ENCODE assay signal across 10 mouse cellular contexts in the genomic region with DNA sequence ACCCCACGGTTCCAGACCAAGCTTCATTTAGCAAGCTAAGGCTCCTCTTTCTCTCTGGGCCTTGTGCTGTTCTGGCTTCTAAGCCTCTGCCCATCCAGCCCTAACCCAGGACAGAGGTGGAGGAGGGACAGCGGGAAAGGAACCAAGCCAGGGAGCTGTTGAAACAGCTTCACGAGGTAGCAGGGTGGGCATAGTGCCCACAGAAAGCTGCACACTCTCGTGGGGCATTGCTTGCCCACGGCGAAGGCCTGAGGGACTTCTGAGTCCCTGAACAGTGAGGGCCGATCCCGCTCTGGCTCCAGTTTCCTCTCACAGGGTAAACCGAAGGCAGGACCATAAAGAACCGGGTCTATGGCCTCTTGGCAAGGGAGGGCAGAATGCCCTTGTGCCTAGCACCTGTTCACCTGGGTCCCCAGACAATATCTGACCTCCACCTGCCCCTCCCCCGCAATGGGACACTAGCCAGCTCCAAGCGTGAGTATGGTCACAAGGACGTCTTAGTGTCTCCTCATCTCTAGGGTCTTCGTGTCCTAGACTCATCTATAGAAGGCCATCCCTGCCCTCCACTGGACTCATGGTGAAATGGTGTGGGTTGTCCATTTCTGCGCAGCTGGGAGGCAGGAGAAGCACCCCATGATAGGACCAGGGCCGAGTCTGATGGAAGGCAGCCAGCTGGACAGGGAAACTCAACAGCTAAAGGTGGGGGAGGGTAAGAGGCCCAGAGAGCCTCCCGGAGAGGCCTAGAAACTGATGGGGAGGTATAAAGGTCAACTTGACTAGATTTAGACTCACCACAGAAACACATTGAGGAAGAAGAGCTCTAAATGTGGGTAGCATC.
DNase-seq lines count a peak whose midpoint lies in the region; ATAC-seq and TF ChIP-seq lines count a peak whose summit lies in the region.
"Had no signal": no experiment of that assay in that cellular context is flagged by ENCODE, and none has a peak within 500 bp of the region (broad histone marks: within the 10 kb centered on the region; RNA-seq: fewer than 3 reads in every experiment).

No protein-coding gene starts in this region.

- H3K36me3 ChIP-seq in lung, embryonic 15.5 days = no peaks in the 10 kb centered on the region
- H3K36me3 ChIP-seq: liver, embryonic 15.5 days had no signal

- DNase-seq in adrenal gland, postnatal 10 days = peak; percentile 81
- no peak for DNase-seq in adrenal gland, adult 8-10 months
- no peak for DNase-seq in lung, adult 2 months
- peak; percentile 84 to 85 for DNase-seq in heart, postnatal 10 days
- peak; percentile 61 for DNase-seq in lung, postnatal 36 days
- DNase-seq in thymus, postnatal 4 days = no peak
- DNase-seq in left cerebral cortex, adult 2 months (ENCODE audit: extremely low spot score in 1 of 2, low spot score in 2 of 2) = no peak
- DNase-seq: spleen, adult 18-20 months had no signal

- H3K4me2 ChIP-seq in lung, embryonic 15.5 days = no peak overlapping the region
- H3K4me2 ChIP-seq: liver, embryonic 15.5 days had no signal

- intact Hi-C loops in heart, postnatal 10 days (cut with DNase I) = no loop called here
- intact Hi-C loops in left cerebral cortex, adult 2 months (cut with DNase I) = no loop called here

- H3K4me1 ChIP-seq in lung, embryonic 15.5 days = peaks cover 17% of the 10 kb centered on the region
- no peaks in the 10 kb centered on the region for H3K4me1 ChIP-seq in lung, adult 2 months (ENCODE audit: control insufficient read depth, insufficient read depth, low read length)

- ATAC-seq in lung, embryonic 15.5 days (ENCODE audit: borderline replicate concordance, extremely low read depth, low FRiP score, low TSS enrichment) = peak; percentile 71; the same call in 1 of the 2 replicates

- 69% methylated on average over 17 of the region's 17 CpGs for WGBS in lung, embryonic 15.5 days
- WGBS in lung, adult 2 months = 64% methylated on average over 17 of the region's 17 CpGs

- no peak for TF ChIP-seq CTCF in lung, adult 2 months (IDR thresholded peaks at IDR 0.05; ENCODE audit: insufficient read depth, low read length)
- no peak for TF ChIP-seq CTCF in left cerebral cortex, adult 2 months (IDR thresholded peaks at IDR 0.05)

- H3K9ac ChIP-seq in lung, embryonic 15.5 days = no peak overlapping the region
- H3K9ac ChIP-seq: liver, embryonic 15.5 days had no signal

- H3K9me3 ChIP-seq in lung, embryonic 15.5 days = no peaks in the 10 kb centered on the region
- H3K9me3 ChIP-seq: liver, embryonic 15.5 days had no signal

- H3K27ac ChIP-seq in lung, embryonic 15.5 days = no peak overlapping the region
- no peak overlapping the region for H3K27ac ChIP-seq in left cerebral cortex, adult 2 months
- H3K27ac ChIP-seq: liver, embryonic 15.5 days had no signal

- no peak for TF ChIP-seq POLR2A in lung, adult 2 months (IDR thresholded peaks at IDR 0.05; ENCODE audit: borderline replicate concordance, extremely low read depth, low read depth, low read length)

- no peak overlapping the region for H3K4me3 ChIP-seq in lung, embryonic 15.5 days
- no peak overlapping the region for H3K4me3 ChIP-seq in lung, adult 2 months (replicated peaks; ENCODE audit: extremely low read depth, low read depth, low read length)
- no peak overlapping the region for H3K4me3 ChIP-seq in left cerebral cortex, adult 2 months
- H3K4me3 ChIP-seq: liver, embryonic 15.5 days had no signal

- H3K27me3 ChIP-seq in lung, embryonic 15.5 days = no peaks in the 10 kb centered on the region
- H3K27me3 ChIP-seq: liver, embryonic 15.5 days had no signal

Comparison
In these comparisons a context has a peak if more than half of its experiments do, and no peak if none do; other contexts are left out.
1. DNase-seq: peak in adrenal gland, postnatal 10 days (single experiment), heart, postnatal 10 days (2 of 2) and lung, postnatal 36 days (single experiment); none in adrenal gland, adult 8-10 months (single experiment), lung, adult 2 months (single experiment), thymus, postnatal 4 days (single experiment) and left cerebral cortex, adult 2 months (0 of 2).